Mouse (Mus musculus) CH12.LX (cell line): ENCODE measurements at regions not wholly inside any gene's neighbourhood (a gene's known extent, or its start where the extent isn't known, plus 50 kb on each side); places are given as distances from the start of the nearest gene placed in this dataset.

Experiments used
- DNase-seq: peaks from one replicate; pipeline ENCODE4 v3.0.0-alpha.2; 2013; ENCODE audit errors: extremely low read depth
- H3K27ac ChIP-seq: 2 replicates; pipeline ENCODE4 v1.5.1; 2012; ENCODE audit warnings: low read depth, mild to moderate bottlenecking, control low read depth, moderate library complexity; ENCODE audit not compliant: insufficient read depth
- H3K27me3 ChIP-seq: replicated peaks from 2 replicates; pipeline ENCODE3; 2012; ENCODE audit warnings: inconsistent platforms
- H3K36me3 ChIP-seq, 2 experiments: replicated peaks in 1 of 2; 2 replicates each; pipeline versions ENCODE3 to v1.6.1; 2012; ENCODE audit warnings: inconsistent platforms in 1 of 2, low read length in 1 of 2, mild to moderate bottlenecking in 1 of 2, mixed read lengths in 1 of 2, moderate library complexity in 1 of 2; ENCODE audit not compliant: control insufficient read depth in 1 of 2, insufficient read depth in 1 of 2
- H3K4me1 ChIP-seq, 2 experiments: 2 replicates each; pipeline ENCODE4 v1.6.1; 2012; ENCODE audit warnings: inconsistent platforms in 1 of 2, moderate library complexity in 1 of 2; ENCODE audit not compliant: insufficient read depth in 2 of 2, control insufficient read depth in 1 of 2
- H3K4me2 ChIP-seq: 2 replicates; pipeline ENCODE4 v1.6.1; 2012; ENCODE audit warnings: low read depth, mild to moderate bottlenecking, control low read depth; ENCODE audit not compliant: poor library complexity, insufficient read depth, severe bottlenecking
- H3K4me3 ChIP-seq, 3 experiments: fragments of 150-350 bp in 1 of 3; sonication (generic) in 1 of 3; replicated peaks in 1 of 3; 2 replicates each; pipeline versions ENCODE3 to v1.5.1; 2011 to 2012; ENCODE audit warnings: low read depth in 2 of 3, low read length in 2 of 3, mild to moderate bottlenecking in 2 of 3, moderate library complexity in 2 of 3, control low read depth in 1 of 3, improper control_type of control experiment in 1 of 3, inconsistent platforms in 1 of 3, mixed read lengths in 1 of 3; ENCODE audit not compliant: poor library complexity in 1 of 3
- H3K79me2 ChIP-seq: replicated peaks from 2 replicates; pipeline ENCODE4 v1.6.1; 2012; ENCODE audit warnings: mild to moderate bottlenecking, moderate library complexity; ENCODE audit not compliant: control insufficient read depth, poor library complexity, insufficient read depth, severe bottlenecking; ENCODE audit errors: extremely low read depth
- H3K9ac ChIP-seq: 2 replicates; pipeline ENCODE4 v1.6.1; 2012; ENCODE audit warnings: low read depth, mild to moderate bottlenecking, control low read depth, moderate library complexity; ENCODE audit not compliant: insufficient read depth
- H3K9me3 ChIP-seq: replicated peaks from 2 replicates; pipeline ENCODE3; 2012; ENCODE audit warnings: low read length, inconsistent platforms, mixed read lengths
- BHLHE40 ChIP-seq: IDR thresholded peaks from 2 replicates; pipeline ENCODE4 v1.6.1; 2011; ENCODE audit warnings: mild to moderate bottlenecking, low read depth, low read length, improper control_type of control experiment
- CTCF ChIP-seq, 2 experiments: IDR thresholded peaks in 1 of 2; conservative IDR thresholded peaks in 1 of 2; 2 replicates each; pipeline ENCODE4 v1.5.1; 2011 to 2012; ENCODE audit warnings: low read depth in 2 of 2, low read length in 2 of 2, improper control_type of control experiment in 1 of 2, inconsistent platforms in 1 of 2, mild to moderate bottlenecking in 1 of 2, moderate library complexity in 1 of 2
- E2F4 ChIP-seq: IDR thresholded peaks from 2 replicates; pipeline ENCODE4 v1.6.1; 2011; ENCODE audit warnings: low read depth, low read length, improper control_type of control experiment; ENCODE audit not compliant: insufficient replicate concordance
- ELF1 ChIP-seq: IDR thresholded peaks from 2 replicates; pipeline ENCODE4 v1.6.1; 2014; ENCODE audit warnings: low read depth, mild to moderate bottlenecking, inconsistent platforms, low read length, improper control_type of control experiment
- ETS1 ChIP-seq: conservative IDR thresholded peaks from 2 replicates; pipeline ENCODE4 v1.6.1; 2012; ENCODE audit warnings: low read depth, mild to moderate bottlenecking, inconsistent platforms, low read length, improper control_type of control experiment, moderate library complexity
- KAT2A ChIP-seq: IDR thresholded peaks from 2 replicates; pipeline ENCODE4 v1.6.1; 2012; ENCODE audit warnings: low read length, improper control_type of control experiment, inconsistent platforms; ENCODE audit not compliant: insufficient replicate concordance
- MAZ ChIP-seq: IDR thresholded peaks from 2 replicates; pipeline ENCODE4 v1.6.1; 2012; ENCODE audit warnings: low read depth, mild to moderate bottlenecking, inconsistent platforms, low read length, improper control_type of control experiment, moderate library complexity
- MYC ChIP-seq: IDR thresholded peaks from 2 replicates; pipeline ENCODE4 v1.6.1; 2011; ENCODE audit warnings: low read depth, mild to moderate bottlenecking, improper control_type of control experiment, low read length
- NELFE ChIP-seq: IDR thresholded peaks from 2 replicates; pipeline ENCODE4 v1.6.1; 2011; ENCODE audit warnings: low read depth, low read length, improper control_type of control experiment
- POLR2A ChIP-seq: IDR thresholded peaks from 2 replicates; pipeline ENCODE4 v1.6.1; 2011; ENCODE audit warnings: low read depth, mild to moderate bottlenecking, improper control_type of control experiment, low read length
- SIN3A ChIP-seq: IDR thresholded peaks from 2 replicates; pipeline ENCODE4 v1.6.1; 2012; ENCODE audit warnings: low read length, improper control_type of control experiment, inconsistent platforms
- SMC3 ChIP-seq: IDR thresholded peaks from 2 replicates; pipeline ENCODE4 v1.6.1; 2011; ENCODE audit warnings: low read depth, low read length, improper control_type of control experiment
- TCF12 ChIP-seq: IDR thresholded peaks from 2 replicates; pipeline ENCODE4 v1.6.1; 2014; ENCODE audit warnings: low read depth, mild to moderate bottlenecking, inconsistent platforms, low read length, improper control_type of control experiment
- ZC3H11A ChIP-seq: IDR thresholded peaks from 2 replicates; pipeline ENCODE4 v1.6.1; 2012; ENCODE audit warnings: low read depth, mild to moderate bottlenecking, inconsistent platforms, low read length, improper control_type of control experiment
- ZKSCAN1 ChIP-seq: IDR thresholded peaks from 2 replicates; pipeline ENCODE4 v1.6.1; 2012; ENCODE audit warnings: low read depth, inconsistent platforms, low read length, improper control_type of control experiment, borderline replicate concordance
- ZMIZ1 ChIP-seq: IDR thresholded peaks from 2 replicates; pipeline ENCODE4 v1.6.1; 2012; ENCODE audit warnings: low read depth, mild to moderate bottlenecking, inconsistent platforms, low read length, improper control_type of control experiment
- ZNF384 ChIP-seq: IDR thresholded peaks from 2 replicates; pipeline ENCODE4 v1.6.1; 2012; ENCODE audit warnings: low read depth, low read length, improper control_type of control experiment, inconsistent platforms
- dilution Hi-C: fragments of 300-500 bp; cut with MboI; formaldehyde crosslinking; loops from 2 replicates; pipeline ENCODE4 v1.14.3; 2020; ENCODE audit warnings: low sequenced_read_pairs; ENCODE audit not compliant: extremely low pct_unique_long_range_greater_than_20kb, extremely low pct_ligation_motif_present
- in situ Hi-C: fragments of 300-500 bp; cut with MboI; formaldehyde crosslinking; loops from 3 replicates; pipeline ENCODE4 v1.14.3; 2019; ENCODE audit warnings: low sequenced_read_pairs, low pct_ligation_motif_present, low pct_unique_long_range_greater_than_20kb, mixed read lengths

- H3K36me3 ChIP-seq = no peaks in the 10 kb centered on the region
- dilution Hi-C loops = no loop called here
- H3K79me2 ChIP-seq = no peaks in the 10 kb centered on the region
- H3K9ac ChIP-seq = no peak overlapping the region
- no peak overlapping the region for H3K27ac ChIP-seq
- DNase-seq = no peak
- H3K4me2 ChIP-seq = no peak overlapping the region
- no peaks in the 10 kb centered on the region for H3K9me3 ChIP-seq
- in situ Hi-C loops = no loop called here
- H3K27me3 ChIP-seq = no peaks in the 10 kb centered on the region
- H3K4me3 ChIP-seq = no peak overlapping the region
- no peak for TF ChIP-seq ZNF384
- TF ChIP-seq KAT2A = no peak
- TF ChIP-seq CTCF (conservative IDR thresholded peaks at IDR 0.05 in 1 of 2, IDR thresholded peaks at IDR 0.05 in 1 of 2; ENCODE audit: low read depth in 2 of 2, low read length in 2 of 2) = no peak
- TF ChIP-seq ZMIZ1 = no peak
- no peak for TF ChIP-seq SMC3
- no peak for TF ChIP-seq ELF1
- TF ChIP-seq MYC = no peak
- TF ChIP-seq MAZ = no peak
- no peak for TF ChIP-seq TCF12
- TF ChIP-seq E2F4 = no peak
- TF ChIP-seq POLR2A = no peak
- no peak for TF ChIP-seq ETS1
- TF ChIP-seq BHLHE40 = no peak
- no peak for TF ChIP-seq ZKSCAN1
- TF ChIP-seq SIN3A = no peak
- H3K4me1 ChIP-seq = no peaks in the 10 kb centered on the region
These were observed 194.7 kb upstream of the Rhobtb1 start for GRCm38 (mm10) chr10:68956539-68956938.

DNA sequence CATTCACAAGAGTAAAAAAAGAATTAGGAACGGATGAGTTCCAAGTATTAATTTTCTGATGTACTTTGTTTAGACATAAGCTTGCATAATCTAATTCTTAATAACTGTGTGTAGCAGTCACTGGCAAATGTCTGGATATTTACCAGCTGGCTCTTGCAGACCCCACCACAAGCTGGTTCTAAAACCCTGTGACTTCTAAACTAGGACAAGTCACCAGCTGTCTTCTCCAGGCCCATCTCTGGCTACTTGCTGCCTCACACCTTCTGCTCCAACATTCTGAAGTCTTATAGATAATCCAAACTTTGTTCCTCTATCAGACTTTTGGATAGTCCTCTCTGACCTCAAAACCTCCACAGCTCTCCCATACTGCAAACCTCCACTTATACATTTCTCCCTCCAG, 189.9 kb upstream of the Rhobtb1 start:
- DNase-seq = no peak
- TF ChIP-seq NELFE = no peak
- no peak for TF ChIP-seq SMC3
- TF ChIP-seq BHLHE40 = no peak
- TF ChIP-seq MYC = no peak
- TF ChIP-seq ZC3H11A = no peak
- TF ChIP-seq SIN3A = no peak

More for the DNA sequence above, 189.9 kb upstream of the Rhobtb1 start:
- H3K79me2 ChIP-seq = no peaks in the 10 kb centered on the region
- no peaks in the 10 kb centered on the region for H3K36me3 ChIP-seq
- H3K27me3 ChIP-seq = no peaks in the 10 kb centered on the region
- in situ Hi-C loops (no loop called here), dilution Hi-C loops (no loop called here)
- H3K27ac ChIP-seq = no peak overlapping the region
- H3K9me3 ChIP-seq = no peaks in the 10 kb centered on the region
- no peak overlapping the region for H3K9ac ChIP-seq
- H3K4me1 ChIP-seq = peaks cover 0 to 6% of the 10 kb centered on the region in 2 experiments; a peak in 1 of 4 replicates
- no peak overlapping the region for H3K4me2 ChIP-seq
- no peak overlapping the region for H3K4me3 ChIP-seq
